ENCODE assay signal across 28 mouse cellular contexts in genomic region chr3:136682242-136682641, GRCm38 (mm10). TPM values are rescaled to one million over a fixed set of nuclear protein-coding genes. Genes with fewer than 3 reads are reported as not detected.
A peak's percentile ranks its signal among the peaks of the same experiment; 100 is the strongest.
DNase-seq lines count a peak whose midpoint lies in the region; ATAC-seq and TF ChIP-seq lines count a peak whose summit lies in the region.
"Had no signal": no experiment of that assay in that cellular context is flagged by ENCODE, and none has a peak within 500 bp of the region (broad histone marks: within the 10 kb centered on the region; RNA-seq: fewer than 3 reads in every experiment).

No protein-coding gene starts in this region.

- no peak for DNase-seq in midbrain, postnatal 0 days (ENCODE audit: low spot score)
- no peak for DNase-seq in kidney, adult 2 months
- no peak for DNase-seq in adrenal gland, adult 8-10 months
- DNase-seq: adrenal gland, postnatal 14 days; B cell, adult 2 months; cerebellum, adult 11-12 months; cerebellum, adult 8-10 months; cerebellum, postnatal 10 days; cerebellum, postnatal 36 days; embryo, embryonic 11 days; gastrocnemius, postnatal 10 days; gastrocnemius, postnatal 36 days had no signal

- H3K4me2 ChIP-seq in intestine, embryonic 15.5 days (replicated peaks): no peak overlapping the region
- H3K4me2 ChIP-seq in intestine, postnatal 0 days (replicated peaks; ENCODE audit: low read depth): no peak overlapping the region
- H3K4me2 ChIP-seq in midbrain, embryonic 12.5 days (replicated peaks): no peak overlapping the region
- no peak overlapping the region for H3K4me2 ChIP-seq in midbrain, postnatal 0 days (ENCODE audit: low read depth, low read length, poor library complexity, severe bottlenecking)
- H3K4me2 ChIP-seq: embryonic facial prominence, embryonic 13.5 days; forebrain, embryonic 12.5 days; forebrain, embryonic 15.5 days; heart, embryonic 11.5 days; hindbrain, embryonic 13.5 days had no signal

- no peak overlapping the region for H3K27ac ChIP-seq in intestine, embryonic 15.5 days
- no peak overlapping the region for H3K27ac ChIP-seq in intestine, postnatal 0 days (ENCODE audit: low read depth, low read length)
- H3K27ac ChIP-seq in midbrain, embryonic 12.5 days (replicated peaks): no peak overlapping the region
- no peak overlapping the region for H3K27ac ChIP-seq in midbrain, postnatal 0 days (ENCODE audit: low read depth, low read length)
- H3K27ac ChIP-seq in kidney, adult 2 months (ENCODE audit: insufficient read depth, low read depth, low read length): no peak overlapping the region
- H3K27ac ChIP-seq: embryonic facial prominence, embryonic 10.5 days; embryonic facial prominence, embryonic 13.5 days; forebrain, embryonic 12.5 days; forebrain, embryonic 15.5 days; hindbrain, embryonic 13.5 days had no signal

- H3K4me1 ChIP-seq in intestine, embryonic 15.5 days (replicated peaks): peaks cover 9% of the 10 kb centered on the region
- H3K4me1 ChIP-seq in intestine, postnatal 0 days (replicated peaks; ENCODE audit: control insufficient read depth, insufficient read depth, low read length): 0 out of 2 replicates have a peak, but pooled peaks cover 8% of the 10 kb centered on the region
- H3K4me1 ChIP-seq in midbrain, embryonic 12.5 days: peaks cover 14% of the 10 kb centered on the region; the same call in 1 of the 2 replicates
- peaks cover 20% of the 10 kb centered on the region for H3K4me1 ChIP-seq in midbrain, postnatal 0 days (ENCODE audit: insufficient read depth, low read length)
- peaks cover 7% of the 10 kb centered on the region; the same call in 1 of the 2 replicates for H3K4me1 ChIP-seq in kidney, adult 2 months (ENCODE audit: control insufficient read depth, insufficient read depth, low read length)

- no peaks in the 10 kb centered on the region for H3K27me3 ChIP-seq in intestine, embryonic 15.5 days (replicated peaks)
- H3K27me3 ChIP-seq in intestine, postnatal 0 days (replicated peaks; ENCODE audit: control insufficient read depth, insufficient read depth, low read length): no peaks in the 10 kb centered on the region
- no peaks in the 10 kb centered on the region for H3K27me3 ChIP-seq in midbrain, embryonic 12.5 days
- no peaks in the 10 kb centered on the region for H3K27me3 ChIP-seq in midbrain, postnatal 0 days (ENCODE audit: insufficient read depth, low read length)
- no peaks in the 10 kb centered on the region for H3K27me3 ChIP-seq in kidney, adult 2 months (replicated peaks; ENCODE audit: control insufficient read depth, insufficient read depth, low read length)
- H3K27me3 ChIP-seq: CH12.LX; embryonic facial prominence, embryonic 13.5 days; forebrain, embryonic 12.5 days; forebrain, embryonic 15.5 days; hindbrain, embryonic 13.5 days; Patski had no signal

- no peak overlapping the region for H3K9ac ChIP-seq in intestine, embryonic 15.5 days
- no peak overlapping the region for H3K9ac ChIP-seq in intestine, postnatal 0 days (ENCODE audit: low read depth, low read length)
- H3K9ac ChIP-seq in midbrain, embryonic 12.5 days (replicated peaks): no peak overlapping the region
- H3K9ac ChIP-seq in midbrain, postnatal 0 days (replicated peaks; ENCODE audit: low read length, poor library complexity, severe bottlenecking): no peak overlapping the region
- H3K9ac ChIP-seq: embryonic facial prominence, embryonic 13.5 days; forebrain, embryonic 12.5 days; forebrain, embryonic 15.5 days; hindbrain, embryonic 13.5 days had no signal

- TF ChIP-seq CTCF in intestine, postnatal 0 days (IDR thresholded peaks at IDR 0.05; ENCODE audit: low read depth): no peak
- no peak for TF ChIP-seq CTCF in midbrain, postnatal 0 days (IDR thresholded peaks at IDR 0.05)
- no peak for TF ChIP-seq CTCF in kidney, adult 2 months (conservative IDR thresholded peaks at IDR 0.05; ENCODE audit: insufficient read depth, insufficient read length, low read depth, low read length)

- 86% methylated on average over 8 of the region's 8 CpGs for WGBS in intestine, embryonic 15.5 days
- WGBS in intestine, postnatal 0 days: 80% methylated on average over 8 of the region's 8 CpGs
- WGBS in midbrain, embryonic 12.5 days: 87% methylated on average over 8 of the region's 8 CpGs
- WGBS in midbrain, postnatal 0 days: 90% methylated on average over 8 of the region's 8 CpGs
- 89% methylated on average over 8 of the region's 8 CpGs for WGBS in kidney, adult 2 months

- H3K9me3 ChIP-seq in intestine, embryonic 15.5 days: no peaks in the 10 kb centered on the region
- no peaks in the 10 kb centered on the region for H3K9me3 ChIP-seq in intestine, postnatal 0 days (ENCODE audit: control insufficient read depth)
- H3K9me3 ChIP-seq in midbrain, embryonic 12.5 days: no peaks in the 10 kb centered on the region
- no peaks in the 10 kb centered on the region for H3K9me3 ChIP-seq in midbrain, postnatal 0 days (ENCODE audit: low read length)
- H3K9me3 ChIP-seq: embryonic facial prominence, embryonic 10.5 days; embryonic facial prominence, embryonic 13.5 days; forebrain, embryonic 12.5 days; forebrain, embryonic 15.5 days; G1E; hindbrain, embryonic 13.5 days had no signal

- no peak overlapping the region for H3K4me3 ChIP-seq in intestine, embryonic 15.5 days (replicated peaks)
- H3K4me3 ChIP-seq in intestine, postnatal 0 days (ENCODE audit: low read depth, low read length): no peak overlapping the region
- H3K4me3 ChIP-seq in midbrain, embryonic 12.5 days: no peak overlapping the region
- no peak overlapping the region for H3K4me3 ChIP-seq in midbrain, postnatal 0 days (ENCODE audit: low read depth, low read length)
- H3K4me3 ChIP-seq in kidney, adult 2 months (ENCODE audit: insufficient read depth, low read depth, low read length): no peak overlapping the region
- H3K4me3 ChIP-seq: embryonic facial prominence, embryonic 10.5 days; embryonic facial prominence, embryonic 13.5 days; erythroblast, embryonic 14.5 days; forebrain, embryonic 12.5 days; forebrain, embryonic 15.5 days; hindbrain, embryonic 13.5 days had no signal

- peak; percentile 37 for ATAC-seq in intestine, embryonic 15.5 days
- ATAC-seq in intestine, postnatal 0 days: no peak
- ATAC-seq in midbrain, embryonic 12.5 days (ENCODE audit: low FRiP score, low read depth): 0 out of 2 replicates have a peak, but pooled peaks have one; percentile 38
- no peak for ATAC-seq in midbrain, postnatal 0 days (ENCODE audit: low FRiP score)
- peak; percentile 64 for ATAC-seq in granulocyte monocyte progenitor cell, adult 5-6 weeks (replicated peaks; ENCODE audit: poor library complexity, severe bottlenecking)
- ATAC-seq in megakaryocyte progenitor cell, adult 5-6 weeks (replicated peaks; ENCODE audit: poor library complexity): peak; percentile 66
- ATAC-seq: forebrain, embryonic 15.5 days; hindbrain, embryonic 16.5 days; Patski had no signal

- no peak for TF ChIP-seq POLR2A in kidney, adult 2 months (IDR thresholded peaks at IDR 0.05; ENCODE audit: low read depth, low read length)

- no peaks in the 10 kb centered on the region for H3K36me3 ChIP-seq in intestine, embryonic 15.5 days
- no peaks in the 10 kb centered on the region for H3K36me3 ChIP-seq in intestine, postnatal 0 days (ENCODE audit: control insufficient read depth, insufficient read depth)
- H3K36me3 ChIP-seq in midbrain, embryonic 12.5 days: no peaks in the 10 kb centered on the region
- no peaks in the 10 kb centered on the region; the same call in 1 of the 2 replicates for H3K36me3 ChIP-seq in midbrain, postnatal 0 days (ENCODE audit: insufficient read depth, low read length)
- no peaks in the 10 kb centered on the region for H3K36me3 ChIP-seq in kidney, adult 2 months (ENCODE audit: control insufficient read depth, insufficient read depth, low read length)
- H3K36me3 ChIP-seq: embryonic facial prominence, embryonic 10.5 days; embryonic facial prominence, embryonic 13.5 days; forebrain, embryonic 12.5 days; forebrain, embryonic 15.5 days; hindbrain, embryonic 13.5 days had no signal

RNA-seq across cellular contexts. Expression of gene Ppp3ca, which starts 12.3 kb away (rescaled TPM):
- polyA plus RNA-seq in intestine, embryonic 15.5 days (2015; fragmentation: Nextera tagmentation; extraction: Ambion mirVana): 43.8 and 47.5 TPM in 2 replicates
- polyA plus RNA-seq in intestine, postnatal 0 days (2015; fragmentation: Nextera tagmentation; extraction: Ambion mirVana): 37.3 and 40.8 TPM in 2 replicates
- polyA plus RNA-seq in midbrain, embryonic 12.5 days (2016; fragmentation: Nextera tagmentation; extraction: Ambion mirVana): 98.2 and 105 TPM in 2 replicates
- 159 and 180 TPM in 2 replicates for total RNA-seq in midbrain, postnatal 0 days (2014; rRNA removed)
- 161 and 184 TPM in 2 replicates for polyA plus RNA-seq in midbrain, postnatal 0 days (2015; fragmentation: Nextera tagmentation; extraction: Ambion mirVana)
- total RNA-seq in granulocyte monocyte progenitor cell, adult 5-6 weeks (2014; fragmentation: Nextera tagmentation): 56.6 and 61.1 TPM in 2 replicates
- total RNA-seq in granulocyte monocyte progenitor cell, adult 5-6 weeks (2017): 72.4 and 73.9 TPM in 2 replicates
- total RNA-seq in megakaryocyte progenitor cell, adult 5-6 weeks (2015): 68.8 and 76.0 TPM in 2 replicates
- 60.1 and 63.1 TPM in 2 replicates for total RNA-seq in megakaryocyte progenitor cell, adult 5-6 weeks (2017)
- 12.0 and 14.0 TPM in 2 replicates for polyA plus RNA-seq in kidney, adult 2 months (2012; rRNA removed)
- total RNA-seq in adrenal gland, adult 8-10 months (2022): 10 to 100 TPM; 42.5 to 52.3 (median 49.2) TPM

Comparison
In these comparisons a context has a peak if more than half of its experiments do, and no peak if none do; other contexts are left out.
1. ATAC-seq: peak in intestine, embryonic 15.5 days (single experiment), midbrain, embryonic 12.5 days (single experiment), granulocyte monocyte progenitor cell, adult 5-6 weeks (single experiment) and megakaryocyte progenitor cell, adult 5-6 weeks (single experiment); none in intestine, postnatal 0 days (single experiment) and midbrain, postnatal 0 days (single experiment).